In genomic region chr8:94591691-94592090, GRCm38 (mm10) we compare ENCODE assay signal across 24 mouse cellular contexts.
"Had no signal": no experiment of that assay in that cellular context is flagged by ENCODE, and none has a peak within 500 bp of the region (broad histone marks: within the 10 kb centered on the region; RNA-seq: fewer than 3 reads in every experiment).

No protein-coding gene starts in this region.

- H3K27me3 ChIP-seq: limb, embryonic 12.5 days; limb, embryonic 15.5 days; midbrain, embryonic 12.5 days; midbrain, embryonic 15.5 days; neural tube, embryonic 12.5 days; neural tube, embryonic 15.5 days had no signal

- H3K4me2 ChIP-seq: limb, embryonic 12.5 days; limb, embryonic 15.5 days; liver, embryonic 11.5 days; lung, embryonic 14.5 days; midbrain, embryonic 12.5 days; midbrain, embryonic 15.5 days; neural tube, embryonic 12.5 days; neural tube, embryonic 15.5 days had no signal

- DNase-seq: kidney, adult 18-20 months; kidney, postnatal 25 days; layer of hippocampus, postnatal 36 days; left cerebral cortex, postnatal 4 days; liver, postnatal 0 days; lung, embryonic 14.5 days; right cerebral cortex, adult 18-20 months; right cerebral cortex, postnatal 14 days; right cerebral cortex, postnatal 4 days; thymus, adult 2 months; thymus, postnatal 14 days; thymus, postnatal 4 days had no signal

- H3K4me1 ChIP-seq: limb, embryonic 12.5 days; limb, embryonic 15.5 days; midbrain, embryonic 12.5 days; midbrain, embryonic 15.5 days; neural tube, embryonic 12.5 days; neural tube, embryonic 15.5 days had no signal

- H3K9me3 ChIP-seq: limb, embryonic 12.5 days; limb, embryonic 15.5 days; midbrain, embryonic 12.5 days; midbrain, embryonic 15.5 days; neural tube, embryonic 12.5 days; neural tube, embryonic 15.5 days had no signal

- H3K27ac ChIP-seq: left cerebral cortex, adult 2 months; limb, embryonic 12.5 days; limb, embryonic 15.5 days; liver, embryonic 14.5 days; macrophage; midbrain, embryonic 12.5 days; midbrain, embryonic 15.5 days; neural tube, embryonic 12.5 days; neural tube, embryonic 15.5 days; stomach, postnatal 0 days had no signal

- H3K4me3 ChIP-seq: left cerebral cortex, adult 2 months; limb, embryonic 12.5 days; limb, embryonic 15.5 days; midbrain, embryonic 12.5 days; midbrain, embryonic 15.5 days; neural tube, embryonic 12.5 days; neural tube, embryonic 15.5 days had no signal

- H3K9ac ChIP-seq: limb, embryonic 12.5 days; limb, embryonic 15.5 days; liver, embryonic 14.5 days; liver, postnatal 0 days; lung, embryonic 14.5 days; midbrain, embryonic 12.5 days; midbrain, embryonic 15.5 days; neural tube, embryonic 12.5 days; neural tube, embryonic 15.5 days had no signal

- ATAC-seq: liver, postnatal 0 days; lung, postnatal 0 days; midbrain, embryonic 15.5 days had no signal
